Mouse (Mus musculus) mature B cell (primary cell): ENCODE data around the gene Fbxo2.

Experiments used
- in situ Hi-C: fragments of 300-500 bp; cut with MboI; formaldehyde crosslinking; loops from 2 replicates; pipeline ENCODE4 v1.14.3; 2019

Fbxo2 gene

GRCm38 (mm10) chr4:148160436-148161390, at the start of gene Fbxo2, which contains the start of gene Fbxo44:
Fbxo2 (plus strand) TSS chr4:148160621.
Fbxo44 (minus strand) TSS chr4:148160482.
- in situ Hi-C loops, result loop anchor here (10.0 to 25.0 kb wide), 3 partner anchors 46 to 452 kb away; partner anchors contain the start of genes Masp2, Mtor and Ubiad1

GRCm38 (mm10) chr4:148112519-148112918, 47.9 kb upstream of the Fbxo2 start:
- in situ Hi-C loops, result loop anchor here (10.0 kb wide), 1 partner anchor 52 kb away; the partner anchor contains the start of genes Fbxo2 and Fbxo44

- in situ Hi-C loops, result loop anchor here (10.0 kb wide), 1 partner anchor 50 kb away; the partner anchor contains the start of genes Fbxo2 and Fbxo44
Observed at GRCm38 (mm10) chr4:148114758-148115391, 45.5 kb upstream of the Fbxo2 start.

- in situ Hi-C loops, result loop anchor here (10.0 kb wide), 1 partner anchor 49 kb away; the partner anchor contains the start of genes Fbxo2 and Fbxo44
Observed at GRCm38 (mm10) chr4:148115467-148115866, 45.0 kb upstream of the Fbxo2 start.

GRCm38 (mm10) chr4:148116657-148117056, 43.8 kb upstream of the Fbxo2 start:
- in situ Hi-C loops, result loop anchor here (10.0 kb wide), 1 partner anchor 48 kb away; the partner anchor contains the start of genes Fbxo2 and Fbxo44

GRCm38 (mm10) chr4:148117392-148117791, 43.0 kb upstream of the Fbxo2 start:
- in situ Hi-C loops, result loop anchor here (10.0 kb wide), 1 partner anchor 47 kb away; the partner anchor contains the start of genes Fbxo2 and Fbxo44

GRCm38 (mm10) chr4:148119578-148119977, 40.8 kb upstream of the Fbxo2 start:
- in situ Hi-C loops, result loop anchor here (10.0 kb wide), 1 partner anchor 45 kb away; the partner anchor contains the start of genes Fbxo2 and Fbxo44

GRCm38 (mm10) chr4:148120555-148120954, 39.9 kb upstream of the Fbxo2 start:
- in situ Hi-C loops, result no loop called here

- in situ Hi-C loops, result no loop called here
Observed at GRCm38 (mm10) chr4:148121362-148121761, 39.1 kb upstream of the Fbxo2 start.

GRCm38 (mm10) chr4:148121982-148122693, 38.3 kb upstream of the Fbxo2 start:
- in situ Hi-C loops, result no loop called here

- in situ Hi-C loops, result no loop called here
Observed at GRCm38 (mm10) chr4:148122694-148123066, 37.7 kb upstream of the Fbxo2 start.

- in situ Hi-C loops, result no loop called here
Observed at GRCm38 (mm10) chr4:148128241-148128640, 32.2 kb upstream of the Fbxo2 start.

- in situ Hi-C loops, result no loop called here
Observed at GRCm38 (mm10) chr4:148128672-148129071, 31.7 kb upstream of the Fbxo2 start.

- in situ Hi-C loops, result no loop called here
Observed at GRCm38 (mm10) chr4:148130133-148130532, 30.3 kb upstream of the Fbxo2 start, which contains the start of gene Mad2l2. Mad2l2 (plus strand) TSS chr4:148130384.

GRCm38 (mm10) chr4:148130561-148131413, 29.6 kb upstream of the Fbxo2 start, which contains the start of gene Draxin:
Draxin (minus strand) TSS chr4:148130698.
- in situ Hi-C loops, result no loop called here

GRCm38 (mm10) chr4:148131497-148132081, 28.8 kb upstream of the Fbxo2 start:
- in situ Hi-C loops, result no loop called here

- in situ Hi-C loops, result no loop called here
Observed at GRCm38 (mm10) chr4:148134988-148135387, 25.4 kb upstream of the Fbxo2 start.

GRCm38 (mm10) chr4:148137503-148137902, 22.9 kb upstream of the Fbxo2 start:
- in situ Hi-C loops, result no loop called here

GRCm38 (mm10) chr4:148139767-148140097, 20.7 kb upstream of the Fbxo2 start:
- in situ Hi-C loops, result no loop called here
